ENCODE assay signal across 10 mouse cellular contexts in genomic region chr4:134058166-134058715, GRCm38 (mm10). TPM values are rescaled to one million over a fixed set of nuclear protein-coding genes. Genes with fewer than 3 reads are reported as not detected.
A peak's percentile ranks its signal among the peaks of the same experiment; 100 is the strongest.
DNase-seq lines count a peak whose midpoint lies in the region; ATAC-seq and TF ChIP-seq lines count a peak whose summit lies in the region.
"Had no signal": no experiment of that assay in that cellular context is flagged by ENCODE, and none has a peak within 500 bp of the region (broad histone marks: within the 10 kb centered on the region; RNA-seq: fewer than 3 reads in every experiment).

No protein-coding gene starts in this region.

- ATAC-seq in heart, embryonic 16.5 days (replicated peaks; ENCODE audit: extremely low read depth, insufficient read depth, low FRiP score): no peak
- peak; percentile 72 for ATAC-seq in CD4-positive, CD25-positive, alpha-beta regulatory T cell, adult 4 months
- no peak for ATAC-seq in embryonic facial prominence, embryonic 15.5 days (ENCODE audit: insufficient number of reproducible peaks, low FRiP score, low TSS enrichment, low read depth)

- H3K9ac ChIP-seq in heart, embryonic 16.5 days (ENCODE audit: low read length): no peak overlapping the region
- no peak overlapping the region for H3K9ac ChIP-seq in heart, adult 2 months (ENCODE audit: low read depth, low read length)
- H3K9ac ChIP-seq in embryonic facial prominence, embryonic 15.5 days: no peak overlapping the region
- H3K9ac ChIP-seq: hindbrain, embryonic 15.5 days had no signal

- no peak for TF ChIP-seq CTCF in heart, adult 2 months (IDR thresholded peaks at IDR 0.05)
- TF ChIP-seq CTCF in cerebellum, adult 2 months (IDR thresholded peaks at IDR 0.05; ENCODE audit: borderline replicate concordance, insufficient read depth, low read depth, low read length): no peak

- intact Hi-C loops in heart, adult 2 months (cut with DNase I): no loop called here

- DNase-seq in heart, adult 2 months: no peak
- peak; percentile 85 for DNase-seq in naive thymus-derived CD4-positive, alpha-beta T cell, adult 2 months (ENCODE audit: low read depth)
- no peak for DNase-seq in cerebellum, adult 2 months
- DNase-seq in kidney, postnatal 10 days: no peak
- DNase-seq in kidney, postnatal 14 days: no peak

- TF ChIP-seq POLR2A in heart, adult 2 months (IDR thresholded peaks at IDR 0.05; ENCODE audit: insufficient read depth, low read depth, low read length): no peak
- no peak for TF ChIP-seq POLR2A in cerebellum, adult 2 months (IDR thresholded peaks at IDR 0.05; ENCODE audit: borderline replicate concordance, insufficient read depth, low read length)

- 0 out of 2 replicates have a peak overlapping the region, but pooled peaks have one; percentile 7 for H3K4me3 ChIP-seq in heart, embryonic 16.5 days (ENCODE audit: low read length)
- H3K4me3 ChIP-seq in heart, adult 2 months: no peak overlapping the region
- H3K4me3 ChIP-seq in embryonic facial prominence, embryonic 15.5 days (replicated peaks): no peak overlapping the region
- no peak overlapping the region for H3K4me3 ChIP-seq in cerebellum, adult 2 months (replicated peaks; ENCODE audit: insufficient read depth, low read depth, low read length)
- H3K4me3 ChIP-seq: hindbrain, embryonic 15.5 days had no signal

- H3K36me3 ChIP-seq in heart, embryonic 16.5 days (ENCODE audit: control insufficient read depth, insufficient read depth): no peaks in the 10 kb centered on the region
- no peaks in the 10 kb centered on the region for H3K36me3 ChIP-seq in heart, adult 2 months (ENCODE audit: control insufficient read depth, insufficient read depth, low read length)
- H3K36me3 ChIP-seq in embryonic facial prominence, embryonic 15.5 days: no peaks in the 10 kb centered on the region
- H3K36me3 ChIP-seq: hindbrain, embryonic 15.5 days had no signal

- WGBS in heart, embryonic 16.5 days: 24% methylated on average over 14 of the region's 14 CpGs
- 20% methylated on average over 14 of the region's 14 CpGs for WGBS in heart, adult 2 months
- 27% methylated on average over 14 of the region's 14 CpGs for WGBS in embryonic facial prominence, embryonic 15.5 days
- 34% methylated on average over 14 of the region's 14 CpGs for WGBS in cerebellum, adult 2 months

- H3K9me3 ChIP-seq in heart, embryonic 16.5 days (replicated peaks; ENCODE audit: control insufficient read depth, low read length): no peaks in the 10 kb centered on the region
- H3K9me3 ChIP-seq in embryonic facial prominence, embryonic 15.5 days (replicated peaks): no peaks in the 10 kb centered on the region
- H3K9me3 ChIP-seq: hindbrain, embryonic 15.5 days had no signal

- no peaks in the 10 kb centered on the region for H3K79me2 ChIP-seq in heart, adult 2 months (replicated peaks; ENCODE audit: control insufficient read depth, insufficient read depth, low read length)

- peak overlapping the region; percentile 48 for H3K4me2 ChIP-seq in heart, embryonic 16.5 days (ENCODE audit: low read depth, low read length)
- 0 out of 2 replicates have a peak overlapping the region, but pooled peaks have one; percentile 10 for H3K4me2 ChIP-seq in embryonic facial prominence, embryonic 15.5 days (replicated peaks)
- H3K4me2 ChIP-seq: hindbrain, embryonic 15.5 days had no signal

- TF ChIP-seq EP300 in heart, adult 2 months (IDR thresholded peaks at IDR 0.05; ENCODE audit: insufficient read depth, low read depth, low read length): no peak

- peaks cover 6% of the 10 kb centered on the region for H3K4me1 ChIP-seq in heart, embryonic 16.5 days (ENCODE audit: control insufficient read depth, insufficient read depth, low read length)
- H3K4me1 ChIP-seq in heart, adult 2 months (ENCODE audit: control insufficient read depth, insufficient read depth, low read length): no peaks in the 10 kb centered on the region
- H3K4me1 ChIP-seq in embryonic facial prominence, embryonic 15.5 days: peaks cover 13% of the 10 kb centered on the region; the same call in 1 of the 2 replicates
- no peaks in the 10 kb centered on the region; the same call in 1 of the 2 replicates for H3K4me1 ChIP-seq in cerebellum, adult 2 months (ENCODE audit: control insufficient read depth, insufficient read depth, low read length)
- H3K4me1 ChIP-seq: hindbrain, embryonic 15.5 days had no signal

- no peak overlapping the region for H3K27ac ChIP-seq in heart, embryonic 16.5 days (ENCODE audit: low read length)
- H3K27ac ChIP-seq in heart, adult 2 months: no peak overlapping the region
- H3K27ac ChIP-seq in embryonic facial prominence, embryonic 15.5 days (replicated peaks): no peak overlapping the region
- no peak overlapping the region for H3K27ac ChIP-seq in cerebellum, adult 2 months (ENCODE audit: insufficient read depth, low read length)
- H3K27ac ChIP-seq: hindbrain, embryonic 15.5 days had no signal

- peaks cover 3% of the 10 kb centered on the region; the same call in 1 of the 2 replicates for H3K27me3 ChIP-seq in heart, embryonic 16.5 days (ENCODE audit: control insufficient read depth, insufficient read depth, low read length)
- H3K27me3 ChIP-seq in heart, adult 2 months (ENCODE audit: control insufficient read depth, insufficient read depth, low read length): no peaks in the 10 kb centered on the region
- no peaks in the 10 kb centered on the region; the same call in 1 of the 2 replicates for H3K27me3 ChIP-seq in embryonic facial prominence, embryonic 15.5 days
- no peaks in the 10 kb centered on the region for H3K27me3 ChIP-seq in cerebellum, adult 2 months (ENCODE audit: control insufficient read depth, insufficient read depth, low read length)
- H3K27me3 ChIP-seq: hindbrain, embryonic 15.5 days had no signal

RNA-seq across cellular contexts. Expression of gene Crybg2, which starts 2.4 kb away (rescaled TPM):
- polyA plus RNA-seq in heart, embryonic 16.5 days (2015; fragmentation: Nextera tagmentation; extraction: Ambion mirVana): 0.37 and 0.91 TPM in 2 replicates
- not detected for total RNA-seq in heart, adult 2 months (2021)
- 0.49 TPM in 1 of 2 replicates, not detected in the other for polyA plus RNA-seq in heart, adult 2 months (2012; rRNA removed)
- polyA plus RNA-seq in CD4-positive, CD25-positive, alpha-beta regulatory T cell, adult 4 months (2017; shearing (Covaris generic)): 10 to 100 TPM; 20.9 to 28.2 TPM
- polyA plus RNA-seq in embryonic facial prominence, embryonic 15.5 days (2015; fragmentation: Nextera tagmentation; extraction: Ambion mirVana): 12.4 and 16.7 TPM in 2 replicates
- 0.65 and 0.89 TPM in 2 replicates for polyA plus RNA-seq in cerebellum, adult 2 months (2012; rRNA removed)

RNA-seq across cellular contexts. Expression of gene Zfp683, which starts 4.6 kb away (rescaled TPM):
- 0.09 TPM in 1 of 2 replicates, not detected in the other for polyA plus RNA-seq in heart, embryonic 16.5 days (2015; fragmentation: Nextera tagmentation; extraction: Ambion mirVana)
- not detected for total RNA-seq in heart, adult 2 months (2021)
- polyA plus RNA-seq in heart, adult 2 months (2012; rRNA removed): not detected in 2 replicates
- 1 to 10 TPM in 1 of 2 experiments, under 1 TPM in 1; 0.85 to 1.3 TPM for polyA plus RNA-seq in CD4-positive, CD25-positive, alpha-beta regulatory T cell, adult 4 months (2017; shearing (Covaris generic))
- not detected in 2 replicates for polyA plus RNA-seq in embryonic facial prominence, embryonic 15.5 days (2015; fragmentation: Nextera tagmentation; extraction: Ambion mirVana)
- not detected in 2 replicates for polyA plus RNA-seq in cerebellum, adult 2 months (2012; rRNA removed)
- polyA plus RNA-seq: hindbrain, embryonic 15.5 days; limb, embryonic 11.5 days had no signal

RNA-seq across cellular contexts. Expression of gene Cd52, which starts 36.6 kb away (rescaled TPM):
- polyA plus RNA-seq in heart, embryonic 16.5 days (2015; fragmentation: Nextera tagmentation; extraction: Ambion mirVana): 16.6 and 28.6 TPM in 2 replicates
- total RNA-seq in heart, adult 2 months (2021): 1 to 10 TPM; 4.1 to 5.8 TPM
- polyA plus RNA-seq in heart, adult 2 months (2012; rRNA removed): 9.0 and 19.2 TPM in 2 replicates
- polyA plus RNA-seq in CD4-positive, CD25-positive, alpha-beta regulatory T cell, adult 4 months (2017; shearing (Covaris generic)): 1,000 to 10,000 TPM; 2,918 to 3,094 TPM
- 17.1 and 17.9 TPM in 2 replicates for polyA plus RNA-seq in embryonic facial prominence, embryonic 15.5 days (2015; fragmentation: Nextera tagmentation; extraction: Ambion mirVana)
- polyA plus RNA-seq in cerebellum, adult 2 months (2012; rRNA removed): 2.6 and 2.8 TPM in 2 replicates

RNA-seq across cellular contexts. Expression of gene Lin28a, which starts 39.6 kb away (rescaled TPM):
- 0.09 TPM in 1 of 2 replicates, not detected in the other for polyA plus RNA-seq in heart, embryonic 16.5 days (2015; fragmentation: Nextera tagmentation; extraction: Ambion mirVana)
- not detected for total RNA-seq in heart, adult 2 months (2021)
- not detected in 2 replicates for polyA plus RNA-seq in heart, adult 2 months (2012; rRNA removed)
- polyA plus RNA-seq in CD4-positive, CD25-positive, alpha-beta regulatory T cell, adult 4 months (2017; shearing (Covaris generic)): not detected
- polyA plus RNA-seq in embryonic facial prominence, embryonic 15.5 days (2015; fragmentation: Nextera tagmentation; extraction: Ambion mirVana): not detected in 2 replicates
- 0.16 and 0.23 TPM in 2 replicates for polyA plus RNA-seq in cerebellum, adult 2 months (2012; rRNA removed)

RNA-seq across cellular contexts. Expression of gene Ubxn11, which starts 44.1 kb away (rescaled TPM):
- polyA plus RNA-seq in heart, embryonic 16.5 days (2015; fragmentation: Nextera tagmentation; extraction: Ambion mirVana): 3.5 and 3.9 TPM in 2 replicates
- total RNA-seq in heart, adult 2 months (2021): 1 to 10 TPM; 1.6 to 2.1 TPM
- polyA plus RNA-seq in heart, adult 2 months (2012; rRNA removed): 3.3 and 6.9 TPM in 2 replicates
- 10 to 100 TPM; 31.2 to 54.2 TPM for polyA plus RNA-seq in CD4-positive, CD25-positive, alpha-beta regulatory T cell, adult 4 months (2017; shearing (Covaris generic))
- 16.9 and 23.7 TPM in 2 replicates for polyA plus RNA-seq in embryonic facial prominence, embryonic 15.5 days (2015; fragmentation: Nextera tagmentation; extraction: Ambion mirVana)
- 14.8 and 15.0 TPM in 2 replicates for polyA plus RNA-seq in cerebellum, adult 2 months (2012; rRNA removed)

Comparison
In these comparisons a context has a peak if more than half of its experiments do, and no peak if none do; other contexts are left out.
1. RNA of gene Cd52, which starts 36.6 kb away (polyA plus RNA-seq): 2,918 to 3,094 TPM in CD4-positive, CD25-positive, alpha-beta regulatory T cell, adult 4 months; 16.6 to 28.6 TPM in heart, embryonic 16.5 days, 9.0 to 19.2 TPM in heart, adult 2 months, 17.1 to 17.9 TPM in embryonic facial prominence, embryonic 15.5 days and 2.6 to 2.8 TPM in cerebellum, adult 2 months; every median in the first group is over 10 times any median in the second.